Mouse (Mus musculus) bone marrow macrophage, adult 2 months (primary cell): ENCODE measurements around the gene Tbcc. TPM values are rescaled to one million over a fixed set of nuclear protein-coding genes. Genes with fewer than 3 reads are reported as not detected.

ENCODE experiments used
- H3K27ac ChIP-seq: 2 replicates; pipeline ENCODE4 v1.5.1; 2012; ENCODE audit warnings: low read depth, low read length; ENCODE audit not compliant: insufficient read depth
- H3K4me1 ChIP-seq: 2 replicates; pipeline ENCODE4 v1.6.1; 2012; ENCODE audit warnings: low read length; ENCODE audit not compliant: control insufficient read depth, insufficient read depth
- H3K4me3 ChIP-seq: 2 replicates; pipeline ENCODE4 v1.5.1; 2012; ENCODE audit warnings: mild to moderate bottlenecking, low read length, moderate library complexity; ENCODE audit not compliant: insufficient read depth
- CTCF ChIP-seq: IDR thresholded peaks from 2 replicates; pipeline ENCODE4 v1.5.1; 2012; ENCODE audit warnings: low read depth, mild to moderate bottlenecking, low read length, moderate library complexity
- POLR2A ChIP-seq: IDR thresholded peaks from 2 replicates; pipeline ENCODE4 v1.6.1; 2012; ENCODE audit warnings: mild to moderate bottlenecking, low read depth, low read length, borderline replicate concordance
- polyA plus RNA-seq: library from polyadenylated mRNA; stranded (reverse); fragments of >200 nt; gene quantifications from 2 replicates; pipeline ENCODE4 v1.2.4, GENCODE M21; 2012; ENCODE audit not compliant: missing spikeins, insufficient read depth, insufficient read length

Tbcc gene
- polyA plus RNA-seq, 1 experiment = 13.6 TPM

DNA sequence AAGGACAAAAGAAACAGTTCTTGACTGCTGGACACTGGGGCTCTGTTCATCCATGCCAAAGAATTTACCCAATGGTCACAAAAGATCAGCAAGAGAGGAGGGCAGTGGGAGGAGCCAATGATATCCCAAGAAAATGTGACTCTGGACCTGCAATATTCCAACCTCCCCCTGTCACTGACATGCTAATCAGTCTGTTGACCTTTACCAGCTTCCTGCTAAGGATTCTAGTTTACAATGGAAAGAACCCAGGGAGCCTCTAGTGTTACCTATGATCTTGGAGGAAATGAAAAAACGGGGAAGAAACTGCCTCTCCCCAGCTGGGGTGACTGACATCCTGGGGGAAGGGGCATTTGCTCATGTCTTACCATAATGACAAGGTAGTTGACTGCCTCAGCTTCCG lies 10.5 kb downstream of the Tbcc start:
- Histone ChIP-seq H3K27ac (no peak overlapping the region), H3K4me1 (0 out of 2 replicates have a peak, but pooled peaks cover 2% of the 10 kb centered on the region), H3K4me3 (no peak overlapping the region)
- no peak for TF ChIP-seq POLR2A

DNA sequence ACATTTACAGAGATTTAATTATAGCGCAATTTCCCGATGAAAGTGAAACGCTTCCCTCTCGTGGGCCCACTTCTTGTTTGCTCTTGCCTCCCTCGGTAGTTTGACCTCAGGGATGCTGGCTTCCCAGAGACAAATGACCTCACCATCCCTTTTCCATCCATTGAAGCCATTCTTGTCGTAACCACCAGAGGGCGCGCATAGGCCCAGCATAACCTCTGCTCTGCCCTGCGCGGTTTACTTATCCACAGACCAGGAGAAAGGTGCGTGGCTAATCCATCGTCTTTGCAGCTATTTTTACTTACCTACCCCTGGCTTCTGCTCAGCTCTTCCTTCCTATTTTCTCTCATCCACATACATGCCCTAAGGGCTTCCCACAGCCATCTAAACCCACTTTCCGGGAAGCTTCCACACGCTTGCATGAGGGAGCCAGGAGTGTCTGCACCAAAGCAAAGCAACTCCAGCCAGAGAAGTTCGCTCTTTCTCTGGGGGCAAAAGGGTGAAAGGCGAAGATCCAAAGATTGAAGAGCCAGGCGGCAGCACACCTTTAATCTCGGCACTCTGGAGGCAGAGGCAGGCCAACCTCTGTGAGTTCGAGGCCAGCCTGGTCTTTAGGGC lies 13.5 kb downstream of the Tbcc start:
- Histone ChIP-seq H3K4me3 (no peak overlapping the region), H3K27ac (no peak overlapping the region), H3K4me1 (0 out of 2 replicates have a peak, but pooled peaks cover 2% of the 10 kb centered on the region)
- TF ChIP-seq POLR2A (no peak), CTCF (peak; percentile 70)

DNA sequence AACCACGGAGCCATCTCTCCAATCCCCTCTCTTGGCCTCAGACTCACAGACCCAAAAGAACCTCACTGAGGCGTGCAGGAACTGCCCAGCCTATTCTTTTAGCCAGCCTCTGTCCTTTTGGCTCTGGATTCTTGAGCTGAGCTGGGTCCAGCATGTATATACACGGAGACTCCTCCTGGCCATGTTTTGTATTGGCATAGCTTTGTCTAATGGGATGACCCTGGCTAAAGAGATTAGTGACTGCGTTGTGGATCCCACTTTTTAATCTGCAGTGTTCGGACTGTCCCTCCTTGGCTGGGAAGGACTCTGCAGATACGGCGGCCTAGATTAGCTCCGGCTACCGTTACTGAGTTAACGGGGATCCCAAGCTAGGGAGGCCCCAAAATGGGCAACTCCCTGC lies 19.7 kb downstream of the Tbcc start, which contains the start of gene Prph2:
Prph2 (plus strand) TSS at position 274 of the 400 bp plus-strand sequence.
- TF ChIP-seq POLR2A (no peak), CTCF (no peak)
- Histone ChIP-seq H3K4me3 (no peak within 1 kb of the TSS), H3K4me1 (0 out of 2 replicates have a peak, but pooled peaks cover 5% of the 10 kb centered on the region), H3K27ac (no peak within 1 kb of the TSS)

DNA sequence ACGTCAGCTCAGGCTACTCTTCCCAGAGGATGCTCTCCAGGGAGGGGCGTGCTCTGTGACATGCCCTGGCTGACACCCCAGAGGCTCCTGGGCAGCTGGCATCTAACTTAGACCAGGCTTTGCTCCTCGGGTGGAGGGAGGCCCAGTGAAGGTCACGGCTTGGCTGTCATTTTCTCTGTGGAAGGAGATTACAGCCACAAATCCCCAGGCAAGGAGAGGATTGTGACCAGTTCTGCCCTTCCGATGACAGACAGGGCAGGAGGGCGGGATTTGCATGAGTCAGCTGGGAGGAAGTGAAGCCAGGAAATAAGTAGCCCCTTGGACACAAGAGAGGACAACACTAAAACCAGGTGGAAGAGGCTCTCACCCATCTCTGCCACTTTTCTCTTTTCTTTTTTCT lies 21.8 kb downstream of the Tbcc start:
- no peak overlapping the region for H3K27ac ChIP-seq
- no peak for TF ChIP-seq CTCF
- no peak for TF ChIP-seq POLR2A

DNA sequence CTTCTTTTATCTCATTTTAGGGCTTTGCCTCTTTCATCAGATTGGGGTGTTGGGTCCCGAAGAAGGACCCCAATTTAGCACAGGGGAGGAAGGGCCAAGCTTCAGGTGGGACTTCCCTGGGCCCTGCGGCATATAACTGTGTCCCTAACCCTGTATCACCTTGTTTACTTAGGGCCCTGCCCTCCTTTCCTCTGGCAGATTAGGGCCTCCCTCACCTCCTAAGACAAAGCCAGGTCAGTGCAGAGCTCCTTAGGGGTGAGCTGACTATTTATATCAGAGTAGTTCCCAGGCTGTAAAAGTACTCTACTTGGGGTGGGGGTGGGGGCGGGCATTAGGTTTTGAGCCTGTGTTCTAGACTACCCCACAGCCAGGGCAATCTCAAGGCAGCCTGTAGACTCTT lies 24.6 kb downstream of the Tbcc start:
- H3K4me1 ChIP-seq = 0 out of 2 replicates have a peak, but pooled peaks cover 5% of the 10 kb centered on the region
- no peak overlapping the region for H3K27ac ChIP-seq
- no peak overlapping the region for H3K4me3 ChIP-seq
- TF ChIP-seq CTCF (no peak), POLR2A (no peak)

More for the DNA sequence above, 21.8 kb downstream of the Tbcc start:
- Histone ChIP-seq H3K4me3 (no peak overlapping the region), H3K4me1 (0 out of 2 replicates have a peak, but pooled peaks cover 5% of the 10 kb centered on the region)

DNA sequence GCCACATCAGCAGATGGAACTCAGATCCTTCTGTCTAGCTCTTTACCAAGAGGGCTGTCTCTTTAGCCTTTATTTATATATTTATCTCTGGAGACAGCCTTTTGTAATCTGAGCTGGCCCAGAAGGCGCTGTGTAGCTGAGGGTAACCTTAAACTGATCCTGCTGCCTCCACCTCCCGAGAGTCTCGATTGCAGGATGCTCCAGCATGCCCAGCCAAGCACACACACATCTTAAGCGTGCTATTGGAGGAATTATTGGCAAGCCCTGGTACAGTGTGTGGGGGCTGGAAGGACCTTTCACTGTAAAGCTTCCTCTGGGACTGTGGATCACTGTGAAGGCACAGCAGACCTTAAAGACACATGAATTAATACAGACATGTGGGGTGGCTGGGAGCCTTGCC lies 28.5 kb downstream of the Tbcc start:
- no peak overlapping the region for H3K4me3 ChIP-seq
- no peak overlapping the region for H3K27ac ChIP-seq
- H3K4me1 ChIP-seq = peaks cover 4% of the 10 kb centered on the region
- TF ChIP-seq POLR2A = no peak
- no peak for TF ChIP-seq CTCF

DNA sequence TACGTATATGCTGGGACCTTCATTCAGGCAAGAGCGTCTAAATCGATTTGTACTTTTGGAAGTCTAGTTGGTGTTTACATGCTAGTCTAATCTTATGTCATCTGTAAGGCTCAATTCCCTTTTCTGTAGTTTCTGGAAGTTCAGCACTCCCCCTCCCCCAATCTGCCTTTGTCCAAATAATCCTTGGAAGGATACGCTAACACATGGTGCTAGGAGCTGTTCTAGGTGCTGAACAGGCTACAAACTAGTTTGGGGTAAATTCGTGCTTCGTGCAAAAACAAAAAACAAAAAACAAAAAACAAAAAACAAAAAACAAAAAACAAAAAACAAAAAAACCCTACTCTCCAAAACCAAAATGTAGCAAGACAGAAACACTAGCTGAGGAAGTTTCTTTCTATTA lies 30.4 kb downstream of the Tbcc start:
- Histone ChIP-seq H3K4me3 (no peak overlapping the region), H3K27ac (no peak overlapping the region), H3K4me1 (peaks cover 4% of the 10 kb centered on the region)
- TF ChIP-seq POLR2A (no peak), CTCF (no peak)

DNA sequence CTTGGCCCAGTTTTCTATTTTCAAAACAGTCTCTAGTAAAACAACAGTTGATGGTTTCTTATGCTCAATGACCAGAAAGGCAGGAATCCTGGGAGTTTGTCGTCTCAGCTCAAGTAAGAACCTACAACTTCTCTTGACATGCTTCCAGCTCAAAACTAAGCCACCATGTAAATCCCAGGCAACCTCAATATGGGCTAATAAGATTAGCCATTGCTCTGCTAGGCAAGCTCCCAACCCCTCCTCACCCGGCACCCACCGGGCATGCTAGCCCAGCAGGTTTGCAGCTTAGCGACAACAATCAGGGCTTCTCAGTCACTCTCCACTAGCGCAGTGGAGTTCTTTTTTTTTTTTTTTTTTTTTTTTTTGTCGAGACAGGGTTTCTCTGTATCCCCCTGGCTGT lies 35.7 kb downstream of the Tbcc start:
- no peak overlapping the region for H3K27ac ChIP-seq
- no peaks in the 10 kb centered on the region for H3K4me1 ChIP-seq
- no peak overlapping the region for H3K4me3 ChIP-seq
- TF ChIP-seq POLR2A (no peak), CTCF (no peak)

DNA sequence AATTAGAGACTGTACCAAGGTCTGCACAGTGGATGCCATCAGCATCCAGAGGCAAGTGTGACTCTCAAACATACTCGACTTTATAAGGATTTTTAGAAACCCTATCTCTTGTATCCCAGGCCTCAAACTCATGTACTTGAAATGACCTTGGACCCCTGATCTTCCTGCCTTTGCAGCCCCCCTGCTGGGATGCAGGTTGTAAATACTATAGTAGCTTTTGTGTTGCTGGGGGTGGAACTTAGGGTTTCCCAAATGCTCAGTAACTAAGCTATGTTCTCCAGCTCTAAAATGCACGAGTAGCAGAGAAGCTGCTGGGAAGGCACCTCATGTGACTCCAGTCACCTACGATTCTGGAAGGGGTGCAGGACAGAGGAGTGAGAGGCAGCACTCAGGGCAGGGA lies 36.5 kb downstream of the Tbcc start:
- H3K4me3 ChIP-seq = no peak overlapping the region
- H3K4me1 ChIP-seq = no peaks in the 10 kb centered on the region
- TF ChIP-seq CTCF = no peak
- no peak for TF ChIP-seq POLR2A
- H3K27ac ChIP-seq = no peak overlapping the region

DNA sequence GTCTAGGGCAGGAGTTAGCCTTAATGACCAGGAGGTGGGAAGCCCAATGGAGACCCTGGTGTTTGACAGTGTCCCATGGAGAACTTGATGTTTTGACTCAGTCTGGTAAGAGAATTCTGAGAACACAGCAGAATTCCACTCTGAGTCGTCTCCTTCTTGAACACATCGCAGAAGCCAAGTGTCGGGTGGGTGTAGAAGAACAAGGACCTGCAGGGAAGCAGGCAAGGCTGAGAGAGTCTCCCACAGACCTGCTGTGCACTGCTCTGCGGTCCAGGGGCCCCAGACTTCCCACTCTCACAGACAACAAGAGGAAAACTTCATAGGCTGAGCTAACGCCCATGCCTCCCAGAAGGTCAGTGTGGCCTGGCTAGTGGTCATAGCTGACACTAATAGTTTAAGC lies 37.3 kb downstream of the Tbcc start:
- no peak overlapping the region for H3K27ac ChIP-seq
- no peak overlapping the region for H3K4me3 ChIP-seq
- no peak for TF ChIP-seq POLR2A
- TF ChIP-seq CTCF = no peak
- peaks cover 7% of the 10 kb centered on the region for H3K4me1 ChIP-seq
